Mouse (Mus musculus) forebrain, embryonic 11.5 days (tissue): ENCODE measurements around the gene Slc38a6. TPM values are rescaled to one million over a fixed set of nuclear protein-coding genes. Genes with fewer than 3 reads are reported as not detected.

Experiments
- ATAC-seq: fragments of 200-750 bp; cut with Nextera tagmentation; replicated peaks from 2 replicates; pipeline ENCODE4 v1.8.0; 2017; ENCODE audit warnings: moderate TSS enrichment; ENCODE audit not compliant: low FRiP score
- DNase-seq: peaks from one replicate; pipeline ENCODE4 v3.0.0-alpha.2; 2017; ENCODE audit warnings: low spot score
- H3K27ac ChIP-seq: fragments of 300-500 bp; sonication (generic); 2 replicates; pipeline ENCODE4 v1.5.1; 2014; ENCODE audit warnings: low read depth, low read length
- H3K27me3 ChIP-seq: fragments of 300-500 bp; sonication (generic); 2 replicates; pipeline ENCODE4 v1.6.1; 2014; ENCODE audit warnings: mild to moderate bottlenecking, low read length, mixed read lengths; ENCODE audit not compliant: control insufficient read depth, insufficient read depth
- H3K36me3 ChIP-seq: fragments of 300-500 bp; sonication (generic); 2 replicates; pipeline ENCODE4 v1.6.1; 2014; ENCODE audit warnings: mild to moderate bottlenecking, low read length, moderate library complexity, mixed read lengths; ENCODE audit not compliant: control insufficient read depth, insufficient read depth
- H3K4me1 ChIP-seq: fragments of 300-500 bp; sonication (generic); replicated peaks from 2 replicates; pipeline ENCODE4 v1.6.1; 2014; ENCODE audit warnings: low read length, mixed read lengths; ENCODE audit not compliant: control insufficient read depth, insufficient read depth
- H3K4me2 ChIP-seq: fragments of 300-500 bp; sonication (generic); 2 replicates; pipeline ENCODE4 v1.6.1; 2014; ENCODE audit warnings: low read depth, mild to moderate bottlenecking, low read length, moderate library complexity, mixed read lengths; ENCODE audit not compliant: severe bottlenecking
- H3K4me3 ChIP-seq: fragments of 300-500 bp; sonication (generic); 2 replicates; pipeline ENCODE4 v1.5.1; 2014; ENCODE audit warnings: low read depth, low read length
- H3K9ac ChIP-seq: fragments of 300-500 bp; sonication (generic); 2 replicates; pipeline ENCODE4 v1.6.1; 2014; ENCODE audit warnings: low read length
- H3K9me3 ChIP-seq: fragments of 300-500 bp; sonication (generic); 2 replicates; pipeline ENCODE4 v1.6.1; 2016; ENCODE audit warnings: low read length, mixed read lengths; ENCODE audit not compliant: control insufficient read depth
- WGBS: fragments of 180-500 bp; shearing (Covaris S2); extraction: QIAGEN DNeasy Blood & Tissue Kit; methylation state at CpG from one replicate; pipeline ENCODE4 v1.1.7; 2014; 5-methylcytosine and 5-hydroxymethylcytosine counted together
- polyA plus RNA-seq: library from polyadenylated mRNA; unstranded; fragments of >200 nt; fragmentation: Nextera tagmentation; extraction: Ambion mirVana; gene quantifications from 2 replicates; pipeline ENCODE4 v1.2.1, GENCODE M21; 2014

Gene Slc38a6
- polyA plus RNA-seq, 1 experiment from 2014 or later = 9.7 TPM

GRCm38 (mm10) chr12:73300531-73300930 lies 14.0 kb downstream of the Slc38a6 start:
- no peak overlapping the region for H3K9ac ChIP-seq
- no peak overlapping the region for H3K4me3 ChIP-seq
- H3K9me3 ChIP-seq = no peaks in the 10 kb centered on the region
- DNase-seq (no peak), ATAC-seq (no peak)
- H3K27me3 ChIP-seq = no peaks in the 10 kb centered on the region
- no peak overlapping the region for H3K4me2 ChIP-seq
- no peaks in the 10 kb centered on the region for H3K4me1 ChIP-seq
- 90% methylated on average over 2 of the region's 2 CpGs for WGBS
- H3K36me3 ChIP-seq = no peaks in the 10 kb centered on the region
- H3K27ac ChIP-seq = no peak overlapping the region

GRCm38 (mm10) chr12:73304636-73305035 lies 18.1 kb downstream of the Slc38a6 start:
- 92% methylated on average over 4 of the region's 4 CpGs for WGBS
- Histone ChIP-seq H3K4me3 (no peak overlapping the region), H3K4me2 (no peak overlapping the region), H3K9ac (no peak overlapping the region), H3K27ac (no peak overlapping the region), H3K27me3 (no peaks in the 10 kb centered on the region), H3K4me1 (no peaks in the 10 kb centered on the region), H3K9me3 (no peaks in the 10 kb centered on the region), H3K36me3 (no peaks in the 10 kb centered on the region)
- no peak for DNase-seq
- ATAC-seq = no peak

GRCm38 (mm10) chr12:73307750-73308149 lies 21.2 kb downstream of the Slc38a6 start:
- ATAC-seq (no peak), DNase-seq (no peak)
- Histone ChIP-seq H3K9me3 (no peaks in the 10 kb centered on the region), H3K9ac (no peak overlapping the region), H3K27ac (no peak overlapping the region), H3K4me3 (no peak overlapping the region), H3K36me3 (no peaks in the 10 kb centered on the region), H3K4me2 (no peak overlapping the region), H3K4me1 (no peaks in the 10 kb centered on the region), H3K27me3 (no peaks in the 10 kb centered on the region)
- 92% methylated on average over 4 of the region's 4 CpGs for WGBS

- H3K9me3 ChIP-seq = no peaks in the 10 kb centered on the region
- no peaks in the 10 kb centered on the region for H3K27me3 ChIP-seq
- no peaks in the 10 kb centered on the region for H3K4me1 ChIP-seq
- no peak overlapping the region for H3K27ac ChIP-seq
- WGBS = 96% methylated on average over 2 of the region's 2 CpGs
- H3K4me3 ChIP-seq = no peak overlapping the region
- H3K4me2 ChIP-seq = no peak overlapping the region
- H3K9ac ChIP-seq = no peak overlapping the region
- no peaks in the 10 kb centered on the region for H3K36me3 ChIP-seq
- DNase-seq = no peak
- no peak for ATAC-seq
These were observed 22.1 kb downstream of the Slc38a6 start for GRCm38 (mm10) chr12:73308711-73309110.

GRCm38 (mm10) chr12:73317706-73318686 lies 31.4 kb downstream of the Slc38a6 start:
- H3K27ac ChIP-seq = no peak overlapping the region
- H3K9me3 ChIP-seq = no peaks in the 10 kb centered on the region
- H3K4me2 ChIP-seq = no peak overlapping the region
- 88% methylated on average over 7 of the region's 7 CpGs for WGBS
- H3K4me3 ChIP-seq = no peak overlapping the region
- no peak for DNase-seq
- ATAC-seq = no peak
- no peak overlapping the region for H3K9ac ChIP-seq
- no peaks in the 10 kb centered on the region for H3K27me3 ChIP-seq
- no peaks in the 10 kb centered on the region for H3K4me1 ChIP-seq
- no peaks in the 10 kb centered on the region for H3K36me3 ChIP-seq

- Histone ChIP-seq H3K4me3 (no peak overlapping the region), H3K4me1 (no peaks in the 10 kb centered on the region), H3K4me2 (no peak overlapping the region), H3K27ac (no peak overlapping the region), H3K27me3 (no peaks in the 10 kb centered on the region), H3K9me3 (no peaks in the 10 kb centered on the region), H3K36me3 (no peaks in the 10 kb centered on the region), H3K9ac (no peak overlapping the region)
- ATAC-seq = no peak
- WGBS = 95% methylated on average over 8 of the region's 8 CpGs
- DNase-seq = no peak
These were observed 37.6 kb downstream of the Slc38a6 start for GRCm38 (mm10) chr12:73324180-73324586.

GRCm38 (mm10) chr12:73324742-73325141 lies 38.2 kb downstream of the Slc38a6 start:
- Histone ChIP-seq H3K4me2 (no peak overlapping the region), H3K9me3 (no peaks in the 10 kb centered on the region), H3K4me1 (no peaks in the 10 kb centered on the region), H3K27me3 (no peaks in the 10 kb centered on the region), H3K36me3 (no peaks in the 10 kb centered on the region), H3K9ac (no peak overlapping the region), H3K27ac (no peak overlapping the region), H3K4me3 (no peak overlapping the region)
- 79% methylated on average over 1 of the region's 1 CpGs for WGBS
- no peak for ATAC-seq
- no peak for DNase-seq

- no peaks in the 10 kb centered on the region for H3K4me1 ChIP-seq
- DNase-seq (no peak), ATAC-seq (no peak)
These were observed 38.6 kb downstream of the Slc38a6 start for GRCm38 (mm10) chr12:73325181-73325580.

GRCm38 (mm10) chr12:73325617-73326016 lies 39.0 kb downstream of the Slc38a6 start:
- H3K4me1 ChIP-seq = no peaks in the 10 kb centered on the region
- 63% methylated on average over 4 of the region's 4 CpGs for WGBS
- no peak overlapping the region for H3K9ac ChIP-seq

More at GRCm38 (mm10) chr12:73325181-73325580, 38.6 kb downstream of the Slc38a6 start:
- Histone ChIP-seq H3K27ac (no peak overlapping the region), H3K4me2 (no peak overlapping the region), H3K36me3 (no peaks in the 10 kb centered on the region), H3K9ac (no peak overlapping the region), H3K9me3 (no peaks in the 10 kb centered on the region), H3K27me3 (no peaks in the 10 kb centered on the region), H3K4me3 (no peak overlapping the region)
- 65% methylated on average over 2 of the region's 2 CpGs for WGBS

More at GRCm38 (mm10) chr12:73325617-73326016, 39.0 kb downstream of the Slc38a6 start:
- Histone ChIP-seq H3K27me3 (no peaks in the 10 kb centered on the region), H3K27ac (no peak overlapping the region), H3K9me3 (no peaks in the 10 kb centered on the region), H3K4me2 (no peak overlapping the region), H3K4me3 (no peak overlapping the region), H3K36me3 (no peaks in the 10 kb centered on the region)
- no peak for ATAC-seq
- no peak for DNase-seq
